Mouse (Mus musculus) telencephalon, adult 2 months (tissue): ENCODE results near the gene Vmn1r159.
"Not testable (repeated sequence)": the region's sequence is repeated elsewhere in the genome, so short reads cannot be mapped to it uniquely, and the experiment has no call there.

ENCODE experiments used
- DNase-seq: peaks from one replicate; pipeline ENCODE4 v3.0.0-alpha.2; 2011; ENCODE audit warnings: low read depth, low spot score

The Vmn1r159 gene

DNA sequence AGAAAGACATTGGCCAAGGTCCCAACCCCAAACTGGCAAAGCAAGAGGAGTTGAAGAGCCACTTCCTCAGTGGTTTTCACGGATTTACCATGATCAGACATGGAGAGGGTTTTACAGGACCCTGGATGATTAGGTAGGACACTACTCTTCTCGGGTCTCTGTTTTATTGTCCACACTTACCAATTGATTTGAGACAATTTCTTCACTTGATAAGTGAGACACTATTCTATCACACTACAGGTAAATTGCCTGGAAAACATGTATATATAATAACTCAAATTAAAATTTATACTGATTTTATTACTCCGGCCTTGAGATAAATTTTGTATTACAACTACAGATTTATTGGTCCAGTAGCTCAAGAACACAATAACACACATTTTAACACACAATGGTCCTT is at the start of gene Vmn1r159:
Gene Vmn1r159 (minus strand): TSS at position 101 of the 400 bp plus-strand sequence.
- not testable (repeated sequence) for DNase-seq

DNA sequence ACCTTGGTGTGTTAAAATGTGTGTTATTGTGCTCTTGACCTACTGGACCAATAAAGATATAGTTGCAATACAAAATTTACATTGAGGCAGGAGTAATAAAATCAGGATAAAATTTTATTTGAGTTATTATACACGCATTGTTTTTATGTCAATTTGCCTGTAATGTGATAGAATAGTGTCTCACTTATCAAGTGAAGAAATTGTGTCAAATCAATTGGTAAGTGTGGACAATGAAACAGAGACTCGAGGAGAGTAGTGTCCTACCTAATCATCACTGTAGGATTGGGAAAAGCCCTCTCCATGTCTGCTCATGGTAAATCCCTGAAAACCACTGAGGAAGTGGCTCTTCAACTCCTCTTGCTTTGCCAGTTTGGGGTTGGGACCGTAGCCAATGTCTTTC is 27.5 kb upstream of the Vmn1r159 start, which contains the start of gene Vmn1r160:
Gene Vmn1r160 (plus strand): TSS at position 301 of the 400 bp plus-strand sequence.
- not testable (repeated sequence) for DNase-seq
